Mouse (Mus musculus) cortical plate, adult 2 months (tissue): ENCODE measurements around the gene Dnaic2. TPM values are rescaled to one million over a fixed set of nuclear protein-coding genes. Genes with fewer than 3 reads are reported as not detected.

Experiments used
- H3K27ac ChIP-seq: fragments of 200-500 bp; 2 replicates; pipeline ENCODE4 v1.5.1; 2012; ENCODE audit warnings: low read length, control low read depth, inconsistent platforms; ENCODE audit not compliant: insufficient read depth
- H3K4me1 ChIP-seq: fragments of 200-500 bp; 2 replicates; pipeline ENCODE4 v1.6.1; 2011; ENCODE audit warnings: low read length; ENCODE audit not compliant: control insufficient read depth, insufficient read depth
- H3K4me3 ChIP-seq: fragments of 200-500 bp; 2 replicates; pipeline ENCODE4 v1.5.1; 2011; ENCODE audit warnings: mild to moderate bottlenecking, low read length, control low read depth; ENCODE audit not compliant: insufficient read depth
- CTCF ChIP-seq: fragments of 200-500 bp; IDR thresholded peaks from 2 replicates; pipeline ENCODE4 v1.5.1; 2011; ENCODE audit warnings: mild to moderate bottlenecking, control low read depth, low read length; ENCODE audit not compliant: insufficient read depth; ENCODE audit errors: extremely low read depth
- POLR2A ChIP-seq: fragments of 200-500 bp; IDR thresholded peaks from 2 replicates; pipeline ENCODE4 v1.6.1; 2011; ENCODE audit warnings: mild to moderate bottlenecking, low read length, control low read depth; ENCODE audit not compliant: insufficient read depth; ENCODE audit errors: extremely low read depth
- polyA plus RNA-seq: library from polyadenylated mRNA; depleted of rRNA; stranded (reverse); fragments of >200 nt; gene quantifications from 2 replicates; pipeline ENCODE4 v1.2.3, GENCODE M21; 2012

Gene Dnaic2
- polyA plus RNA-seq, 1 experiment = 2.9 TPM

DNA sequence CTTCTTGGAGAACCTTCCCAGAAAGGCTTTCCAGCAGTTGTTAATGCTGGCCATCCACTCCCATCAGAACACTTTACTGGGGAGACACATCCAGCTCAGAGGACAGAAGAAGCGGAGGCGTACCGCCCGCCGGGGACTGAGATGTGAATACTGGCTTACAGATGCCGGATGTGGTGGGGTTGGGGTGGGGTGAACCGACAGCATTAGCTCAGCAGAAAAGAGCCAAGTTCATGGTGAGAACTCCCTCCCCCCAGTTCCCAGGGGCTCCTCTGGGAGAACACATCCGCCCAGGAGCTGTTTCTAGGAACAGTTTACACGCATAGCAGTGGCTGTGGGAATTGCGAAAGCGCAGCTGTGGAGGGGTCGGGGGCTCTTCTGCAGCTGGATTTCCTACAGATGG lies 27.7 kb upstream of the Dnaic2 start:
- Histone ChIP-seq H3K4me1 (peaks cover under 1% of the 10 kb centered on the region; the same call in 1 of the 2 replicates), H3K27ac (no peak overlapping the region), H3K4me3 (no peak overlapping the region)
- TF ChIP-seq CTCF = no peak
- TF ChIP-seq POLR2A = no peak

DNA sequence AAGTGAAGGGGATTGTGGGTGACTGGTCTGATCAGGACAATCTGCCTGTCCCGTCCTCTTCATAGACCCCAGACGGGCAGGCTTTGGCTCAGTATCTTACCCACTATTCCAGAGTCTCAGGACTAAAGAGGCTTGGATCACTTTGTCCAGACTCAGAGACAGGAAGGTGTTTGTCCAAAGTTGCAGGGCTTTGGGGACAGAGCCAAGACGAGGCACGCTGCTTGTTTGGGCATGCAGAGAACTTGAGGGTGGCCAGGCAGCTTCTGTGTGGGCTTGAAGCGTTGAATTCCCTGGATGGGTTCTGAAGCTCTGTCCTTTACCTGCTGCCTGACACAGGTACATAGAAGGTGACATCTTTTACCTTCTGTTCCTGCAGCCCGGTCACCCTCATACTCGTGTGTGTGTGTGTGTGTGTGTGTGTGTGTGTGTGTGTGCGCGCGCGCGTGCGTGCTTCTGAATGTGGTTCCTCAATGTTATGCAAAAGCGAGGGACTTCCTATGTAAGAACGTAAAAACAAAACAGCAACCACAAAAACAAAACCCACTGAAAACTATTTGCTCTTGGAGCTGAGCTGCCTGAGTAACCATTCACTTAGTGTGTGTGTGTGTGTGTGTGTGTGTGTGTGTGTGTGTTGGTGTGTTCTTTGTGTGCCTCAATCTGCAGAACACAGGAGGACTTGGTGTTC lies 24.8 kb upstream of the Dnaic2 start:
- H3K4me3 ChIP-seq = no peak overlapping the region
- TF ChIP-seq CTCF (no peak), POLR2A (no peak)
- peaks cover 3% of the 10 kb centered on the region; the same call in 1 of the 2 replicates for H3K4me1 ChIP-seq
- no peak overlapping the region for H3K27ac ChIP-seq

DNA sequence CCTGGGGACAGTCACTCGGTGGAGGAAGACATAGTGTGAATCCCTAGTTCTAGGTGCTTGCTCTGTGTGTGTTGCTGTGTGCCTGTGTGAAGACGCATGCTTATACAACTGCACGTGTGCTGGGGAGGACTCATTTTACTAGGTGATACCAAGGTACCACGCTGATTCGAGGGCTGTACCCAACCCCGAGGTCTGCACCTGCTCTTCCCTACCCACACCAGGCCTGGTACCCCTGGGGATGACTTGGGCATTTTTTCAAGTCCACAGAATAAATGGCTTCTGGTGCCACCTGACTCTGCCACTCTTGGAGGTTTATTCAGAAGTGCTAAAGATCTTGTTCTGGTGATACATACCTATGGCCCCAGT lies 24.2 kb upstream of the Dnaic2 start:
- Histone ChIP-seq H3K4me1 (peaks cover 3% of the 10 kb centered on the region; the same call in 1 of the 2 replicates), H3K4me3 (no peak overlapping the region), H3K27ac (no peak overlapping the region)
- no peak for TF ChIP-seq CTCF
- no peak for TF ChIP-seq POLR2A

DNA sequence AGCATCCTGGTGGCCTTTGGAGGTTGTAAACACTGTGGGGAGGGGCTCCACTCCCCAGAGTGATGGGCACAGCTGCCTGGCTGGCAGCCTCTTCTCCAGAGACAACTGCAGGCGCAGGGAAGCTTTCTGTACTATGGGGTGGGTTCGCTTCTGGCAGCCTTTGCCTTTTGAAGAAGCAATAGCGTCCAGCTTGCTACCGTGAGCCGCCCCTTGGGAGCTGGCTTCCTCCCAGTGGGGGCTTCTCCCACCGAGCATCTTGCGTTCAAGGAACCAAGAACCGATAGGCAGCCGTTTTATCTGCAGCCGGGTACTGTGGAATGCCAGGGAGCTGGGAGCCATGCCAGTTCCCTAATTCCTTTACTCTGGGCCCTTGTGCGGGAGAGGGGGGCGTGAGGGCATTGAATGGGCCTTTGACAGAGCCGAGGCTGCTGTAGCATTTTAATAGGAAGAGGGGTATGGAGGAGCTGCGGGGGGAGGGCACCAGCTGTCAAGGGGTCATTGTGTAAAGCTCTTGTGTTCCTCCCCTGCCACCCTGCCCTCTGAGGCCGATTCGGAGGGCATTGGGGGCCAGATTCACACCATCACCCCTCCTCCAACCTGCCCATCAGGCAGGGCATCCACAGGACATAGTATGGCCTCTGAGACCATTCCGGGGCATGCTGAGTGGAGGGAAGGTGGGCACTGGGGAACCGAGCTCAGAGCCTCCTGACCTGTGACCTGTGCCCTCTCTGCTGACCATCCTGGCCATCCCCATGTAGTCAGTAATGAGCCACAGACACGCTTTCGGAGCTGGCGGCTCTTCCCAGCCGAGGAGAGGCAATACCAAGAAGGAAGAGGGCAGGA lies 22.9 kb upstream of the Dnaic2 start:
- no peak overlapping the region for H3K4me3 ChIP-seq
- H3K4me1 ChIP-seq = peaks cover 3% of the 10 kb centered on the region; the same call in 1 of the 2 replicates
- H3K27ac ChIP-seq = peak overlapping the region; percentile 5
- no peak for TF ChIP-seq POLR2A
- TF ChIP-seq CTCF = no peak

DNA sequence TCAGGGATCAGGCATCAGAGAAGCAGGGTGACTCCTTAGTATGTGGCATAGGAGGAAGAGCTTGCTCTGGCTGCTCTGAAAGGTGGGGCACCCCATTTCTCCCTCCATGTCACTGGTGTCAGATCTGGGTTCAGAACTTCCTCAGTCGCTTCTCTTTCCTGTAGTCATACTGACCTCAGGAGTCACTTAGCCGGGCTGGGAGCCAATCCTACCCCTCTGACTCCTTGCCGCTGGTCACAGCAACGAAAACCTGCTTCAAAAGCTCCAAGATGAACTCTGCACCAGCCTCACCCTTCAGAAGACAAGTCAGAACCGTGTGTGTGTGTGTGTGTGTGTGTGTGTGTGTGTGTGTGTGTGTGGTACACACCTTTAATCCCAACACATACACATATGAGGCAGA lies 20.9 kb upstream of the Dnaic2 start:
- Histone ChIP-seq H3K27ac (no peak overlapping the region), H3K4me3 (no peak overlapping the region), H3K4me1 (peaks cover 3% of the 10 kb centered on the region; the same call in 1 of the 2 replicates)
- TF ChIP-seq CTCF = no peak
- no peak for TF ChIP-seq POLR2A

DNA sequence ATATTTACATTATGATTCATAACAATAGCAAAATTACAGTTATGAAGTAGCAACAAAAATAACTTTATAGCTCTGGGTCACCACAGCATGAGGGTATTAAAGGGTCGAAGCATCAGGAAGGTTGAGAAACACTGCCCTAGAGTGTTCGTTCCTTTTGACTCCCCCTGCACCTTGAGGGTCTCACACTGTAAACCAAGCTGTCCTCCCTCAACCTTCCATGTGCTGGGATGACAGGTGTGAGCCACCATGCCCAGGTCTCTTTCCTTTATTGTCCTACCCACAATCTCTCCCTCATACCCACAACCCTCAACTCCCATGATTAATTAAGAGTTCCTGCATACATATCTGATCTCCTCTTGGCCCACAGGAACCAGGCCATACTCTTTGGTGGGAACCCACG lies 15.8 kb upstream of the Dnaic2 start:
- TF ChIP-seq CTCF (no peak), POLR2A (no peak)
- no peak overlapping the region for H3K4me3 ChIP-seq
- no peak overlapping the region for H3K27ac ChIP-seq
- no peaks in the 10 kb centered on the region for H3K4me1 ChIP-seq

DNA sequence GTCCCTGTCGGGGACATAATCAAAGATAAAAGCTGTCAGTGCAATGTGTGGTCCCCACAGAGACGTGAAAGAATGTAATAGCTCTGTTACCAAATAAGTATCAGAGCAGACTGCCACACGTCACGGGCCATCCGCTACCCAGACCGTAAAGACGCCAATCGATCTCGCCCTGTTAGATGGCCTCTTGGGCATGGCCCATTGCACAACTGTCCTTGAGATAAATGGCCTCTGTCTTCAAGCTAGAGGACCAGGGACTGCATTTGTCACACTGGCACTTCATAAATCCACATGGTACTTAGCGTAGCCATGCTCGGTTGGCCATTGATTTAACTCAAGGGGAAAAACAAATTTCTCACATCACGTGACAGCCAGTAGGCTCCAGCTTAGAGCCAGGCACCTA lies 15.3 kb upstream of the Dnaic2 start:
- TF ChIP-seq POLR2A (no peak), CTCF (no peak)
- no peak overlapping the region for H3K4me3 ChIP-seq
- no peak overlapping the region for H3K27ac ChIP-seq
- H3K4me1 ChIP-seq = no peaks in the 10 kb centered on the region

DNA sequence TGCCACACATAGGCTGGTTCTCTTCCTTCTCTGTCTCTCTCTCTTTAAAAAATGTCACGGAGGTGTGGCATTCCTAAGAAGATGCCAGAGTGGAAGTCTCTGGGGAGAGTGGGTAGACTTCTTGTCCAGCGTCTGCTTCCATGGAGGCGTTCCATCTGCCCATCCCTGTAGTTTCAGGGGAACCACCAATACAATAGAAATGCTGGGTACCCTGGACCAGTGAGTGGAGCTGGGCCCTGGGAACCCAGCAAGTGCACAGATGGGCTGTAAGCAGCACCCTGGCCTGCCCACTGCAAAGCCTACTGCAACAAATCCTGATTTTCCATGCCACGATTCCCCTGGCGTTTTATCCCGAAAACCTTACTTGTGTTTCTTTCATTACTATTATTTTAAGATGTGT lies 12.7 kb upstream of the Dnaic2 start:
- Histone ChIP-seq H3K4me3 (no peak overlapping the region), H3K27ac (no peak overlapping the region), H3K4me1 (no peaks in the 10 kb centered on the region)
- TF ChIP-seq CTCF (no peak), POLR2A (no peak)

DNA sequence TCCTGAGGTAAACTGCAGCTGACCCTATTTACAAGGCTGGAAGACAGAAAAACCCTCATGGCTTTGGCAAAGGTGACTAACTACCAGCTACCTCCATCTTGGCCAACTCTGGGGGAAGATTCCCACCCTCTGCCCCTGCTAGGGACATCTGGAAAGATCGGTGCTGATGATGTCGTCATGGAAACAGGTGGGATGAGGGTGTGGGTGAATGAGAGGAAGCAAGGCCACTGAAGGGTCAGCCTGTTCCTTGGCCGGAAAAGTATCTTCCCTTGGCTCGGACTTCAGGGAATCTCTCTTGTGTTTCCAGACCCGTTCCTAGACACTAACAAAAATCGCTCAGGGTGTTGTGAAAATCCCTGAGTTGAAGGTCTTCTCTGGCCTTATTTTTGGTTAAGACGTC lies 11.7 kb upstream of the Dnaic2 start:
- TF ChIP-seq CTCF = no peak
- TF ChIP-seq POLR2A = no peak
- no peak overlapping the region for H3K4me3 ChIP-seq
- H3K27ac ChIP-seq = no peak overlapping the region
- no peaks in the 10 kb centered on the region for H3K4me1 ChIP-seq

DNA sequence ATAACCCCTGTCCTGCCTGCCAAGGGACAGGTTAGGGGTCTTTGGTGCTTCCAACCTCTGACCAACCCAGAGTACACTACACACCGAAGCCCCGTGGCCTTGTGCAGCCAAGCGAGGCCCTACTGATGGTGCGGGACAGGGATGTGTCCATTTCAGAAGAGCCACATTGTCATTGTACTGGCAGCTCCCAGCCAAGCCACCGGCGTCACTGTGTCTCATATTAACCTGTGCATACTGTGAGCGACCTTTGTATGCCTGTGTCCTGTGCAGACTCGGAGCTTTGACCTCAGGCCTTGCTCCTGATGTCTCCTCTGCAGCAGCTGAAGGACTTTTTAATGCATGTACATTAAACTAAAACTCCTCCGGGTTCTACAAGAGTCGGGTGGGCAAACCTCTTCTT lies 6.7 kb upstream of the Dnaic2 start:
- H3K4me1 ChIP-seq = no peaks in the 10 kb centered on the region

More for the DNA sequence above, 6.7 kb upstream of the Dnaic2 start:
- no peak overlapping the region for H3K4me3 ChIP-seq
- no peak overlapping the region for H3K27ac ChIP-seq
- no peak for TF ChIP-seq POLR2A
- TF ChIP-seq CTCF = no peak
